ENCODE assay signal across 21 mouse cellular contexts in genomic region chr7:144929931-144930330, GRCm38 (mm10). TPM values are rescaled to one million over a fixed set of nuclear protein-coding genes. Genes with fewer than 3 reads are reported as not detected.
A peak's percentile ranks its signal among the peaks of the same experiment; 100 is the strongest.
DNase-seq lines count a peak whose midpoint lies in the region; ATAC-seq and TF ChIP-seq lines count a peak whose summit lies in the region.
"Had no signal": no experiment of that assay in that cellular context is flagged by ENCODE, and none has a peak within 500 bp of the region (broad histone marks: within the 10 kb centered on the region; RNA-seq: fewer than 3 reads in every experiment).

No protein-coding gene starts in this region.

- H3K9ac ChIP-seq in hindbrain, embryonic 12.5 days: no peak overlapping the region
- H3K9ac ChIP-seq in hindbrain, embryonic 11.5 days (ENCODE audit: low read depth, low read length): no peak overlapping the region
- H3K9ac ChIP-seq in midbrain, embryonic 11.5 days (ENCODE audit: low read length): no peak overlapping the region
- H3K9ac ChIP-seq in midbrain, embryonic 16.5 days (ENCODE audit: low read depth, low read length): no peak overlapping the region
- H3K9ac ChIP-seq in forebrain, embryonic 14.5 days (ENCODE audit: low read length): no peak overlapping the region
- H3K9ac ChIP-seq in midbrain, postnatal 0 days (replicated peaks; ENCODE audit: low read length, poor library complexity, severe bottlenecking): no peak overlapping the region
- H3K9ac ChIP-seq: embryonic facial prominence, embryonic 15.5 days; lung, embryonic 15.5 days had no signal

- no peak for TF ChIP-seq CTCF in midbrain, postnatal 0 days (IDR thresholded peaks at IDR 0.05)

- WGBS in hindbrain, embryonic 12.5 days: 56% methylated on average over 5 of the region's 5 CpGs
- 71% methylated on average over 5 of the region's 5 CpGs for WGBS in hindbrain, embryonic 11.5 days
- WGBS in midbrain, embryonic 11.5 days: 69% methylated on average over 5 of the region's 5 CpGs
- 45% methylated on average over 5 of the region's 5 CpGs for WGBS in midbrain, embryonic 16.5 days
- 43% methylated on average over 5 of the region's 5 CpGs for WGBS in forebrain, embryonic 14.5 days
- 31% methylated on average over 5 of the region's 5 CpGs for WGBS in midbrain, postnatal 0 days
- WGBS in heart, embryonic 10.5 days: 79% methylated on average over 5 of the region's 5 CpGs

- H3K27me3 ChIP-seq in hindbrain, embryonic 12.5 days: no peaks in the 10 kb centered on the region
- no peaks in the 10 kb centered on the region for H3K27me3 ChIP-seq in hindbrain, embryonic 11.5 days (ENCODE audit: control insufficient read depth, insufficient read depth, low read length)
- no peaks in the 10 kb centered on the region for H3K27me3 ChIP-seq in midbrain, embryonic 11.5 days (ENCODE audit: control insufficient read depth, insufficient read depth, low read length)
- H3K27me3 ChIP-seq in midbrain, embryonic 16.5 days (ENCODE audit: control insufficient read depth, insufficient read depth, low read depth, low read length): no peaks in the 10 kb centered on the region
- no peaks in the 10 kb centered on the region for H3K27me3 ChIP-seq in forebrain, embryonic 14.5 days (replicated peaks; ENCODE audit: control insufficient read depth, insufficient read depth, low read length)
- no peaks in the 10 kb centered on the region for H3K27me3 ChIP-seq in midbrain, postnatal 0 days (ENCODE audit: insufficient read depth, low read length)
- no peaks in the 10 kb centered on the region for H3K27me3 ChIP-seq in heart, embryonic 10.5 days (ENCODE audit: insufficient read depth, poor library complexity, severe bottlenecking)
- H3K27me3 ChIP-seq: embryonic facial prominence, embryonic 15.5 days; lung, embryonic 15.5 days had no signal

- no peaks in the 10 kb centered on the region for H3K9me3 ChIP-seq in hindbrain, embryonic 12.5 days (replicated peaks)
- no peaks in the 10 kb centered on the region for H3K9me3 ChIP-seq in hindbrain, embryonic 11.5 days (ENCODE audit: control insufficient read depth, low read length)
- no peaks in the 10 kb centered on the region for H3K9me3 ChIP-seq in midbrain, embryonic 11.5 days (ENCODE audit: control insufficient read depth, low read length)
- no peaks in the 10 kb centered on the region for H3K9me3 ChIP-seq in midbrain, embryonic 16.5 days (replicated peaks; ENCODE audit: control insufficient read depth, low read length, poor library complexity, severe bottlenecking)
- H3K9me3 ChIP-seq in forebrain, embryonic 14.5 days (replicated peaks; ENCODE audit: control insufficient read depth, low read length): no peaks in the 10 kb centered on the region
- H3K9me3 ChIP-seq in midbrain, postnatal 0 days (ENCODE audit: low read length): no peaks in the 10 kb centered on the region
- no peaks in the 10 kb centered on the region for H3K9me3 ChIP-seq in heart, embryonic 10.5 days
- H3K9me3 ChIP-seq: embryonic facial prominence, embryonic 15.5 days; lung, embryonic 15.5 days had no signal

- peaks cover 27% of the 10 kb centered on the region for H3K36me3 ChIP-seq in hindbrain, embryonic 12.5 days
- peaks cover 2% of the 10 kb centered on the region; the same call in 1 of the 2 replicates for H3K36me3 ChIP-seq in hindbrain, embryonic 11.5 days (ENCODE audit: control insufficient read depth, insufficient read depth, low read length)
- peaks cover 16% of the 10 kb centered on the region for H3K36me3 ChIP-seq in midbrain, embryonic 11.5 days (ENCODE audit: control insufficient read depth, insufficient read depth, low read length)
- peaks cover 4% of the 10 kb centered on the region; the same call in 1 of the 2 replicates for H3K36me3 ChIP-seq in midbrain, embryonic 16.5 days (ENCODE audit: control insufficient read depth, insufficient read depth, low read length)
- H3K36me3 ChIP-seq in forebrain, embryonic 14.5 days (ENCODE audit: control insufficient read depth, insufficient read depth, low read length): peaks cover 30% of the 10 kb centered on the region
- peaks cover 8% of the 10 kb centered on the region; the same call in 1 of the 2 replicates for H3K36me3 ChIP-seq in midbrain, postnatal 0 days (ENCODE audit: insufficient read depth, low read length)
- peaks cover 49% of the 10 kb centered on the region for H3K36me3 ChIP-seq in heart, embryonic 10.5 days

- ATAC-seq in hindbrain, embryonic 12.5 days (ENCODE audit: low FRiP score): no peak
- ATAC-seq in hindbrain, embryonic 11.5 days (ENCODE audit: low FRiP score): no peak
- ATAC-seq in midbrain, embryonic 11.5 days (ENCODE audit: low FRiP score): no peak
- ATAC-seq in midbrain, embryonic 16.5 days: no peak; the same call in 1 of the 2 replicates
- ATAC-seq in forebrain, embryonic 14.5 days: peak; percentile 16; the same call in 1 of the 2 replicates
- no peak for ATAC-seq in midbrain, postnatal 0 days (ENCODE audit: low FRiP score)

- H3K27ac ChIP-seq in hindbrain, embryonic 12.5 days: peak overlapping the region; percentile 2; the same call in 1 of the 2 replicates
- no peak overlapping the region for H3K27ac ChIP-seq in hindbrain, embryonic 11.5 days (ENCODE audit: low read depth, low read length)
- H3K27ac ChIP-seq in midbrain, embryonic 11.5 days (ENCODE audit: low read depth, low read length): 0 out of 2 replicates have a peak overlapping the region, but pooled peaks have one; percentile 3
- no peak overlapping the region for H3K27ac ChIP-seq in midbrain, embryonic 16.5 days (ENCODE audit: low read length)
- no peak overlapping the region for H3K27ac ChIP-seq in forebrain, embryonic 14.5 days (ENCODE audit: low read depth, low read length)
- no peak overlapping the region for H3K27ac ChIP-seq in midbrain, postnatal 0 days (ENCODE audit: low read depth, low read length)
- no peak overlapping the region for H3K27ac ChIP-seq in heart, embryonic 10.5 days
- H3K27ac ChIP-seq: embryonic facial prominence, embryonic 15.5 days; gastrocnemius, adult 2 months; heart, adult 2 months; lung, embryonic 15.5 days had no signal

- H3K4me3 ChIP-seq in hindbrain, embryonic 12.5 days: no peak overlapping the region
- no peak overlapping the region for H3K4me3 ChIP-seq in hindbrain, embryonic 11.5 days (ENCODE audit: low read depth, low read length)
- no peak overlapping the region for H3K4me3 ChIP-seq in midbrain, embryonic 11.5 days (ENCODE audit: low read depth, low read length)
- H3K4me3 ChIP-seq in midbrain, embryonic 16.5 days (ENCODE audit: low read depth, low read length): no peak overlapping the region
- no peak overlapping the region for H3K4me3 ChIP-seq in forebrain, embryonic 14.5 days (ENCODE audit: low read depth, low read length)
- H3K4me3 ChIP-seq in midbrain, postnatal 0 days (ENCODE audit: low read depth, low read length): no peak overlapping the region
- H3K4me3 ChIP-seq in heart, embryonic 10.5 days: no peak overlapping the region
- H3K4me3 ChIP-seq: embryonic facial prominence, embryonic 15.5 days; gastrocnemius, adult 2 months; heart, adult 2 months; lung, embryonic 15.5 days had no signal

- DNase-seq in hindbrain, embryonic 11.5 days (ENCODE audit: low spot score): no peak
- DNase-seq in midbrain, embryonic 11.5 days (ENCODE audit: low spot score, missing footprints): no peak
- DNase-seq in forebrain, embryonic 14.5 days (ENCODE audit: low spot score): peak; percentile 20
- DNase-seq in midbrain, postnatal 0 days (ENCODE audit: low spot score): peak; percentile 75
- DNase-seq in spleen, postnatal 4 days (ENCODE audit: low spot score in 2 of 2): no peak
- DNase-seq in heart, embryonic 10.5 days (ENCODE audit: low spot score): no peak
- DNase-seq: adrenal gland, adult 2 months; cerebellum, adult 9-11 months; embryo, embryonic 11 days; gastrocnemius, adult 2 months; kidney, adult 9 months; layer of hippocampus, postnatal 36 days; thymus, postnatal 36 days had no signal

- peaks cover 4% of the 10 kb centered on the region for H3K4me1 ChIP-seq in hindbrain, embryonic 12.5 days
- H3K4me1 ChIP-seq in hindbrain, embryonic 11.5 days (replicated peaks; ENCODE audit: control insufficient read depth, insufficient read depth, low read length): no peaks in the 10 kb centered on the region
- no peaks in the 10 kb centered on the region; the same call in 1 of the 2 replicates for H3K4me1 ChIP-seq in midbrain, embryonic 11.5 days (ENCODE audit: control insufficient read depth, insufficient read depth, low read length)
- H3K4me1 ChIP-seq in midbrain, embryonic 16.5 days (ENCODE audit: control insufficient read depth, insufficient read depth, low read length): no peaks in the 10 kb centered on the region
- H3K4me1 ChIP-seq in forebrain, embryonic 14.5 days (ENCODE audit: control insufficient read depth, insufficient read depth, low read length): no peaks in the 10 kb centered on the region
- no peaks in the 10 kb centered on the region for H3K4me1 ChIP-seq in midbrain, postnatal 0 days (ENCODE audit: insufficient read depth, low read length)
- H3K4me1 ChIP-seq in heart, embryonic 10.5 days: peaks cover 23% of the 10 kb centered on the region
- H3K4me1 ChIP-seq: embryonic facial prominence, embryonic 15.5 days; lung, embryonic 15.5 days had no signal

- H3K4me2 ChIP-seq in hindbrain, embryonic 12.5 days (replicated peaks): no peak overlapping the region
- H3K4me2 ChIP-seq in hindbrain, embryonic 11.5 days (replicated peaks; ENCODE audit: low read depth, low read length): no peak overlapping the region
- no peak overlapping the region for H3K4me2 ChIP-seq in midbrain, embryonic 11.5 days
- H3K4me2 ChIP-seq in midbrain, embryonic 16.5 days (ENCODE audit: low read length): no peak overlapping the region
- no peak overlapping the region for H3K4me2 ChIP-seq in forebrain, embryonic 14.5 days (ENCODE audit: low read length)
- no peak overlapping the region for H3K4me2 ChIP-seq in midbrain, postnatal 0 days (ENCODE audit: low read depth, low read length, poor library complexity, severe bottlenecking)
- H3K4me2 ChIP-seq: embryonic facial prominence, embryonic 15.5 days; liver, embryonic 11.5 days; lung, embryonic 15.5 days had no signal

RNA-seq across cellular contexts. Expression of gene Ccnd1, which starts 9.8 kb away (rescaled TPM):
- polyA plus RNA-seq in hindbrain, embryonic 12.5 days (2016; fragmentation: Nextera tagmentation; extraction: Ambion mirVana): 123 and 128 TPM in 2 replicates
- 185 and 200 TPM in 2 replicates for polyA plus RNA-seq in hindbrain, embryonic 11.5 days (2014; fragmentation: Nextera tagmentation; extraction: Ambion mirVana)
- polyA plus RNA-seq in midbrain, embryonic 11.5 days (2014; fragmentation: Nextera tagmentation; extraction: Ambion mirVana): 285 and 288 TPM in 2 replicates
- 21.5 and 31.5 TPM in 2 replicates for polyA plus RNA-seq in midbrain, embryonic 16.5 days (2015; fragmentation: Nextera tagmentation; extraction: Ambion mirVana)
- 60.8 and 70.3 TPM in 2 replicates for polyA plus RNA-seq in forebrain, embryonic 14.5 days (2014; fragmentation: Nextera tagmentation; extraction: Ambion mirVana)
- total RNA-seq in midbrain, postnatal 0 days (2014; rRNA removed): 26.3 and 32.8 TPM in 2 replicates
- polyA plus RNA-seq in midbrain, postnatal 0 days (2015; fragmentation: Nextera tagmentation; extraction: Ambion mirVana): 17.9 and 18.5 TPM in 2 replicates
- 92.1 and 96.5 TPM in 2 replicates for polyA plus RNA-seq in heart, embryonic 10.5 days (2016; fragmentation: Nextera tagmentation; extraction: Ambion mirVana)

RNA-seq across cellular contexts. Expression of gene LTO1, which starts 15.0 kb away (rescaled TPM):
- 28.2 and 34.1 TPM in 2 replicates for polyA plus RNA-seq in hindbrain, embryonic 12.5 days (2016; fragmentation: Nextera tagmentation; extraction: Ambion mirVana)
- polyA plus RNA-seq in hindbrain, embryonic 11.5 days (2014; fragmentation: Nextera tagmentation; extraction: Ambion mirVana): 27.3 and 28.9 TPM in 2 replicates
- polyA plus RNA-seq in midbrain, embryonic 11.5 days (2014; fragmentation: Nextera tagmentation; extraction: Ambion mirVana): 28.0 TPM in 2 replicates
- 31.1 and 36.0 TPM in 2 replicates for polyA plus RNA-seq in midbrain, embryonic 16.5 days (2015; fragmentation: Nextera tagmentation; extraction: Ambion mirVana)
- polyA plus RNA-seq in forebrain, embryonic 14.5 days (2014; fragmentation: Nextera tagmentation; extraction: Ambion mirVana): 26.7 and 27.8 TPM in 2 replicates
- total RNA-seq in midbrain, postnatal 0 days (2014; rRNA removed): 19.2 and 19.8 TPM in 2 replicates
- polyA plus RNA-seq in midbrain, postnatal 0 days (2015; fragmentation: Nextera tagmentation; extraction: Ambion mirVana): 17.9 and 18.9 TPM in 2 replicates
- polyA plus RNA-seq in heart, embryonic 10.5 days (2016; fragmentation: Nextera tagmentation; extraction: Ambion mirVana): 23.3 and 26.0 TPM in 2 replicates

RNA-seq across cellular contexts. Expression of gene Fgf15, which starts 33.6 kb away (rescaled TPM):
- 62.0 and 66.7 TPM in 2 replicates for polyA plus RNA-seq in hindbrain, embryonic 12.5 days (2016; fragmentation: Nextera tagmentation; extraction: Ambion mirVana)
- polyA plus RNA-seq in hindbrain, embryonic 11.5 days (2014; fragmentation: Nextera tagmentation; extraction: Ambion mirVana): 60.2 and 68.2 TPM in 2 replicates
- 89.0 and 104 TPM in 2 replicates for polyA plus RNA-seq in midbrain, embryonic 11.5 days (2014; fragmentation: Nextera tagmentation; extraction: Ambion mirVana)
- 19.0 and 35.9 TPM in 2 replicates for polyA plus RNA-seq in midbrain, embryonic 16.5 days (2015; fragmentation: Nextera tagmentation; extraction: Ambion mirVana)
- 28.1 and 36.3 TPM in 2 replicates for polyA plus RNA-seq in forebrain, embryonic 14.5 days (2014; fragmentation: Nextera tagmentation; extraction: Ambion mirVana)
- 7.9 and 9.3 TPM in 2 replicates for total RNA-seq in midbrain, postnatal 0 days (2014; rRNA removed)
- 3.8 and 5.1 TPM in 2 replicates for polyA plus RNA-seq in midbrain, postnatal 0 days (2015; fragmentation: Nextera tagmentation; extraction: Ambion mirVana)
- 0.41 and 1.5 TPM in 2 replicates for polyA plus RNA-seq in heart, embryonic 10.5 days (2016; fragmentation: Nextera tagmentation; extraction: Ambion mirVana)
- total RNA-seq: gastrocnemius, adult 2 months; heart, adult 2 months; layer of hippocampus, postnatal 36 days; left cerebral cortex, postnatal 25 days had no signal
- polyA plus RNA-seq: heart, adult 2 months; heart, postnatal 0 days; lung, embryonic 15.5 days had no signal

Comparison
In these comparisons a context has a peak if more than half of its experiments do, and no peak if none do; other contexts are left out.
1. H3K27ac ChIP-seq: peak in hindbrain, embryonic 12.5 days (single experiment) and midbrain, embryonic 11.5 days (single experiment); none in hindbrain, embryonic 11.5 days (single experiment), midbrain, embryonic 16.5 days (single experiment), forebrain, embryonic 14.5 days (single experiment), midbrain, postnatal 0 days (single experiment) and heart, embryonic 10.5 days (single experiment).
2. DNase-seq: peak in forebrain, embryonic 14.5 days (single experiment) and midbrain, postnatal 0 days (single experiment); none in hindbrain, embryonic 11.5 days (single experiment), midbrain, embryonic 11.5 days (single experiment), spleen, postnatal 4 days (0 of 2) and heart, embryonic 10.5 days (single experiment).